Mouse (Mus musculus) liver, embryonic 16.5 days (tissue): Measurements from ENCODE around the gene Gabrb1. TPM values are rescaled to one million over a fixed set of nuclear protein-coding genes. Genes with fewer than 3 reads are reported as not detected.

Source experiments
- ATAC-seq: fragments of 200-750 bp; cut with Nextera tagmentation; 2 replicates; pipeline ENCODE4 v1.8.0; 2017; ENCODE audit warnings: low read depth, mild to moderate bottlenecking, moderate number of reproducible peaks, moderate library complexity
- H3K27ac ChIP-seq: fragments of 300-500 bp; sonication (generic); 2 replicates; pipeline ENCODE4 v1.5.1; 2014; ENCODE audit warnings: mild to moderate bottlenecking, low read length
- H3K27me3 ChIP-seq: fragments of 300-500 bp; sonication (generic); 2 replicates; pipeline ENCODE4 v1.6.1; 2014; ENCODE audit warnings: low read depth, low read length, mixed read lengths; ENCODE audit not compliant: control insufficient read depth, insufficient read depth
- H3K36me3 ChIP-seq: fragments of 300-500 bp; sonication (generic); 2 replicates; pipeline ENCODE4 v1.6.1; 2014; ENCODE audit warnings: mild to moderate bottlenecking; ENCODE audit not compliant: control insufficient read depth, insufficient read depth
- H3K4me1 ChIP-seq: fragments of 300-500 bp; sonication (generic); 2 replicates; pipeline ENCODE4 v1.6.1; 2014; ENCODE audit warnings: low read depth, low read length, mixed read lengths; ENCODE audit not compliant: control insufficient read depth
- H3K4me2 ChIP-seq: fragments of 300-500 bp; sonication (generic); 2 replicates; pipeline ENCODE4 v1.6.1; 2014; ENCODE audit warnings: low read depth, low read length, mixed read lengths
- H3K4me3 ChIP-seq: fragments of 300-500 bp; sonication (generic); 2 replicates; pipeline ENCODE4 v1.5.1; 2014; ENCODE audit warnings: low read depth, mild to moderate bottlenecking, low read length
- H3K9ac ChIP-seq: fragments of 300-500 bp; sonication (generic); 2 replicates; pipeline ENCODE4 v1.6.1; 2014; ENCODE audit warnings: low read depth, low read length
- H3K9me3 ChIP-seq: fragments of 300-500 bp; sonication (generic); replicated peaks from 2 replicates; pipeline ENCODE4 v1.6.1; 2016; ENCODE audit warnings: low read length; ENCODE audit not compliant: control insufficient read depth
- WGBS: fragments of 180-500 bp; shearing (Covaris S2); extraction: QIAGEN DNeasy Blood & Tissue Kit; methylation state at CpG from one replicate; pipeline ENCODE4 v1.1.7; 2014; ENCODE audit not compliant: insufficient replicate concordance; 5-methylcytosine and 5-hydroxymethylcytosine counted together
- polyA plus RNA-seq: library from polyadenylated mRNA; unstranded; fragments of >200 nt; fragmentation: Nextera tagmentation; extraction: Ambion mirVana; gene quantifications from 2 replicates; pipeline ENCODE4 v1.2.1, GENCODE M21; 2015

Gene Gabrb1
- polyA plus RNA-seq, 1 experiment from 2014 or later: 0.07 TPM

- no peaks in the 10 kb centered on the region for H3K9me3 ChIP-seq
- peak within 1 kb of the TSS; percentile 59 for H3K4me2 ChIP-seq
- H3K9ac ChIP-seq: no peak within 1 kb of the TSS
- no peaks in the 10 kb centered on the region for H3K36me3 ChIP-seq
- peak within 1 kb of the TSS; percentile 40 for H3K4me3 ChIP-seq
- H3K4me1 ChIP-seq: no peaks in the 10 kb centered on the region
- WGBS: 2% methylated on average over 15 of the region's 15 CpGs
- H3K27ac ChIP-seq: no peak within 1 kb of the TSS
- peaks cover 22% of the 10 kb centered on the region for H3K27me3 ChIP-seq
- no peak for ATAC-seq
Observed at GRCm38 (mm10) chr5:71658115-71658497, 193 bp downstream of the Gabrb1 start, which contains the start of gene Gabra4. Gene Gabra4 (minus strand): TSS chr5:71658308.

- Histone ChIP-seq H3K4me1 (no peaks in the 10 kb centered on the region), H3K27me3 (no peaks in the 10 kb centered on the region), H3K4me2 (no peak overlapping the region), H3K4me3 (no peak overlapping the region), H3K9ac (no peak overlapping the region), H3K36me3 (no peaks in the 10 kb centered on the region), H3K9me3 (no peaks in the 10 kb centered on the region), H3K27ac (no peak overlapping the region)
- 44% methylated on average over 4 of the region's 4 CpGs for whole genome bisulfite sequencing
- ATAC-seq: no peak
Observed at GRCm38 (mm10) chr5:71665593-71665992, 7.7 kb downstream of the Gabrb1 start.

DNA sequence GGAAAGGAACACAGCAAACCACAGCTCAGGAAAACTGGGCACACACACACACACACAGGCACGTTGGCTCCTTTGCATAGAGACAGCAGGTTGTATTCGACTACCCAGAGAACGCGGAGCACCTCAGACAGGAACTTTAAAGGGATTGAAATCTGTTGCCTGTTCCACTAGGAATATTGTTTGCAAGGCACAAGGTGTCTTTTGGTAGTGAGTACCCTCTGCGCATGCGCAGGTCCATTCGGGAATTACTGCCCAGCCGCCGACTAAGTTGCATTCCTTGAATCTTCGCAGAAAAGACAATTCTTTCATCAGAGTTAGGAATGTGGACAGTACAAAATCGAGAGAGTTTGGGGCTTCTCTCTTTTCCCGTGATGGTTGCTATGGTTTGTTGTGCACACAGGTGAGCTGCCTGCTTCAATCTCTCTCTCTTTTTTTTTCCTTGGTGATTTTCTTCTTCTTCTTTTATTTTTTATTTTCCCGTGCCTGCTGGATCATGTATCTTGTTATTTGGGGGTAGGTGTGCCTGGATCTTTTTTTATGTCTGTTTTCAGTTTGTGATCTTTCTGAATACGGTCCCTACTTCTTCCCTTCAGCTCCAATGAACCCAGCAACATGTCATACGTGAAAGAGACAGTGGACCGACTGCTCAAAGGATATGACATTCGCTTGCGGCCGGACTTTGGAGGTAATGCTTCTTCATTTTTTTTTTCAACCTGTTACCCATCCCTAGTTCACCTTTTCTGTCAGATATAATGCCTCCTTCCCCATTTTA is 42.0 kb downstream of the Gabrb1 start:
- Histone ChIP-seq H3K4me3 (no peak overlapping the region), H3K9me3 (no peaks in the 10 kb centered on the region), H3K36me3 (no peaks in the 10 kb centered on the region), H3K27me3 (peaks cover 15% of the 10 kb centered on the region), H3K9ac (no peak overlapping the region), H3K27ac (no peak overlapping the region), H3K4me1 (no peaks in the 10 kb centered on the region), H3K4me2 (no peak overlapping the region)
- 2% methylated on average over 19 of the region's 19 CpGs for WGBS
- ATAC-seq: no peak

DNA sequence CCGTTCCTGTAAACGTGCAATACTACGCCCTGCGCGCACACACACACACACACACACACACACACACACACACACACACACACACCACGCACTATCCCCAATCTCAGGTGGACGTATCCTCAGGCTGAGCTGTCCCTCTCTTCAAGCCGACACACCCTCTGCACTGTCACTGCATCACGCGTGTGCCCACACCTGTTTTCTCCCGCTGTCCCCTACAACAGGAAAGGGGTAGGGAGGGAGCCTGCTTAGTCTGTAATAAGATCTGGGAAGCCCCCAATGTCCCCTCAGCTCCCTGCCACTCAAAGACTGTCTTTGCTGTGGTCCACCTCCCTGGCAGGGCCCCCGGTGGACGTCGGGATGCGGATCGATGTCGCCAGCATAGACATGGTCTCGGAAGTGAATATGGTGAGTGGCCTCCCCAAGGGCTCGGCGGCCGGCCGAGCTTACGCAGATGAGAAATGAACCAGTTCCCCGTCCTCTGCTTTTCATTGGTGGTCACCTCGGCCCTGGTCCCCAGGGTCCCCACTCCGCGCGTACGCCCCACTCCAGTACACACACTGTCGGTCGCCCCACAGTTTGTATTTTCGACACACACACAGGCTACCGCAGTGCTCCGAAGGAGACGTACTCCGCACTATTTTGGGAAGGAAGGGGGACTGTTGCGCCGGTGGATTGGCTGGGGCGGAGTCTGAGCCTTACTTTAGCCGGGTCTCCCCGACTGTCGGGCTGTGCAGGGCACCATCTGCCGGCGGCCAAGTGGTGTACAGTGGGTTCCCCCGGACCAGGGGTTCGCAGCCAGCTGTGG is 42.8 kb downstream of the Gabrb1 start:
- ATAC-seq: no peak
- no peak overlapping the region for H3K27ac ChIP-seq
- H3K27me3 ChIP-seq: peaks cover 15% of the 10 kb centered on the region
- H3K9ac ChIP-seq: no peak overlapping the region
- H3K9me3 ChIP-seq: no peaks in the 10 kb centered on the region
- peak overlapping the region; percentile 29; the same call in 1 of the 2 replicates for H3K4me3 ChIP-seq
- H3K36me3 ChIP-seq: no peaks in the 10 kb centered on the region
- WGBS: under 1% methylated on average over 46 of the region's 46 CpGs
- peak overlapping the region; percentile 41 for H3K4me2 ChIP-seq
- no peaks in the 10 kb centered on the region for H3K4me1 ChIP-seq

- Histone ChIP-seq H3K4me3 (no peak overlapping the region; the same call in 1 of the 2 replicates), H3K27me3 (peaks cover 15% of the 10 kb centered on the region), H3K36me3 (no peaks in the 10 kb centered on the region), H3K9me3 (no peaks in the 10 kb centered on the region), H3K27ac (no peak overlapping the region), H3K9ac (no peak overlapping the region), H3K4me1 (no peaks in the 10 kb centered on the region), H3K4me2 (peak overlapping the region; percentile 41)
- ATAC-seq: no peak
- 4% methylated on average over 6 of the region's 6 CpGs for WGBS
Observed at GRCm38 (mm10) chr5:71701273-71701614, 43.3 kb downstream of the Gabrb1 start.

DNA sequence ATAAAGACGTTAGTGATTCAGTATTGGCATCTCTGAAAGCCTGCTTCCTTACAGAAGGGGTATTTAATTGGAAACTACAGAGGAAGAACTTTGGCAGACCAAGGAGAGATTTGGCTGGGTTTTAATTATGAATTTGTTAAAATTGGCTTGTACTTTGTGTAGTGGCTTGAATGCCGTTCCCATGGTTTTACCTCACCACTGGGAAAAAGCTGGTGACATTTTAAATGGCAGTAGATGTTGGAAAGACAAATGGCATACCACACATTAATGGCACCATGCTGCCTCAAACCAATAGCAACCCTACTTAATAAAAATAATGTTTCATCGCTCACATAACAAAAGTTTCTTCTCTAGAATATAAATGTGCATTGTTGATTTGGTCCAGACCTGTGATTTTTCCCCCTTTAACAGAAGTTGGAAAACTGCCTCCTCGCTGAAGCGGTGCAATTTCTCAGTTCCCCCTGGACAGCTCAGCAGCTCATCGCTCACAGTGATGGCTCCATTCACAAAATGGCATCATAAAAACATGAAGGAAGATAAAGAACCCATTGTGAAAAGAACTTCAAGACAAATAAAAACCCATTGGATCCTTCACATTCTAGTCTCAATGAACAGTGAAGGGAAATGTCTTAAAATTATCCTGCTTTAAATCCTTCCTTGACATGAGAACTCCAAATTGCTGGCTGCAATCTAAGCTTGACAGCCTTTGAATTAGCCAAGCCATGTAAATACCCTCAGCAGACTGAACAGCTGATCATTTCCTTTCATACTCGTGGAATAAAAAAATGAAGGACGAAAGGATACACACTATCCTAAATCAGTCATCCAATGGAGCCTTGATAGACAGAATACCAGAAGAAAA is 75.2 kb downstream of the Gabrb1 start:
- Histone ChIP-seq H3K27me3 (no peaks in the 10 kb centered on the region), H3K9ac (no peak overlapping the region), H3K4me3 (no peak overlapping the region), H3K36me3 (no peaks in the 10 kb centered on the region), H3K4me1 (no peaks in the 10 kb centered on the region), H3K4me2 (no peak overlapping the region), H3K9me3 (no peaks in the 10 kb centered on the region), H3K27ac (no peak overlapping the region)
- no peak for ATAC-seq
- 62% methylated on average over 8 of the region's 8 CpGs for WGBS

GRCm38 (mm10) chr5:71747411-71747810 is 89.5 kb downstream of the Gabrb1 start:
- Histone ChIP-seq H3K4me1 (no peaks in the 10 kb centered on the region), H3K9ac (no peak overlapping the region), H3K27me3 (no peaks in the 10 kb centered on the region), H3K9me3 (no peaks in the 10 kb centered on the region), H3K4me2 (no peak overlapping the region), H3K27ac (no peak overlapping the region), H3K36me3 (no peaks in the 10 kb centered on the region), H3K4me3 (no peak overlapping the region)
- WGBS: 67% methylated on average over 2 of the region's 2 CpGs
- ATAC-seq: no peak

DNA sequence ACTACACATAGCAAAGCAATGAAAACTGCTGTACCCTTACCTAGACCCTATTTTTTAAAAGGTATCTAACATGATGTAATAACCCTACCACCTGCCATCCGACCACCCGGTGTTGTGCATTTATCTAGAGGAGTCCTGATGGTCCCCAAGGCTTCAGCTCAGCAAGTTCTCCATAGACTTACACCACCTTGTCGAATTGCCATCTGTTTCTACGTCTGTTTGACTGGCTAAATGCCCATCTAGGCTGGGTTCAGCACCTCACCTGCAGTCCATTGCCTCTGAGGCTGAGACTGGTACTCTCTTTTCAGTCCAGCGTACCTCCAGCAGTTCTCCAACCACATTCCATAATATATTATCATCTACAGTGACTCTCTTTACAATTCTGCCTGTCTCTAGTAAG is 96.1 kb downstream of the Gabrb1 start:
- Histone ChIP-seq H3K36me3 (no peaks in the 10 kb centered on the region), H3K9ac (no peak overlapping the region), H3K9me3 (no peaks in the 10 kb centered on the region), H3K27me3 (no peaks in the 10 kb centered on the region), H3K4me3 (no peak overlapping the region), H3K4me2 (no peak overlapping the region), H3K4me1 (no peaks in the 10 kb centered on the region), H3K27ac (no peak overlapping the region)
- no peak for ATAC-seq
- 42% methylated on average over 5 of the region's 5 CpGs for WGBS
